Mouse (Mus musculus): ENCODE data around the gene Vegfb. TPM values are rescaled to one million over a fixed set of nuclear protein-coding genes. Genes with fewer than 3 reads are reported as not detected.
A peak's percentile ranks its signal among the peaks of the same experiment; 100 is the strongest.

Gene Vegfb
- polyA plus RNA-seq, 1 experiment from 2014 or later = 43.9 TPM

- ATAC-seq (ENCODE audit: low read depth) (peak; percentile 60), DNase-seq (ENCODE audit: low spot score) (peak; percentile 85)
- H3K27ac ChIP-seq (replicated peaks; ENCODE audit: low read depth, low read length) = peak overlapping the region; percentile 96
- no peaks in the 10 kb centered on the region for H3K9me3 ChIP-seq (ENCODE audit: control insufficient read depth, low read length)
- no peaks in the 10 kb centered on the region for H3K27me3 ChIP-seq (replicated peaks; ENCODE audit: control insufficient read depth, insufficient read depth, low read length)
- peak overlapping the region; percentile 77 for H3K9ac ChIP-seq (ENCODE audit: low read depth, low read length)
- H3K4me3 ChIP-seq (ENCODE audit: low read depth, low read length) = peak overlapping the region; percentile 63
- H3K36me3 ChIP-seq (ENCODE audit: control insufficient read depth, insufficient read depth, low read length) = peaks cover 30% of the 10 kb centered on the region
- WGBS = under 1% methylated on average over 28 of the region's 28 CpGs
- peak overlapping the region; percentile 85 for H3K4me2 ChIP-seq (ENCODE audit: low read depth, low read length)
- H3K4me1 ChIP-seq (ENCODE audit: control insufficient read depth, insufficient read depth, low read length) = peaks cover 6% of the 10 kb centered on the region; the same call in 1 of the 2 replicates
Observed at GRCm38 (mm10) chr19:6950613-6951153, 36.8 kb downstream of the Vegfb start.

- peak overlapping the region; percentile 77 for H3K9ac ChIP-seq (ENCODE audit: low read depth, low read length)
- DNase-seq (ENCODE audit: low spot score) (no peak), ATAC-seq (ENCODE audit: low read depth) (no peak)
- H3K27ac ChIP-seq (replicated peaks; ENCODE audit: low read depth, low read length) = peak overlapping the region; percentile 96
- H3K36me3 ChIP-seq (ENCODE audit: control insufficient read depth, insufficient read depth, low read length) = peaks cover 27% of the 10 kb centered on the region
- WGBS = 60% methylated on average over 5 of the region's 5 CpGs
- H3K4me3 ChIP-seq (ENCODE audit: low read depth, low read length) = peak overlapping the region; percentile 63
- no peaks in the 10 kb centered on the region for H3K9me3 ChIP-seq (ENCODE audit: control insufficient read depth, low read length)
- peak overlapping the region; percentile 85 for H3K4me2 ChIP-seq (ENCODE audit: low read depth, low read length)
- peaks cover 6% of the 10 kb centered on the region; the same call in 1 of the 2 replicates for H3K4me1 ChIP-seq (ENCODE audit: control insufficient read depth, insufficient read depth, low read length)
- H3K27me3 ChIP-seq (replicated peaks; ENCODE audit: control insufficient read depth, insufficient read depth, low read length) = no peaks in the 10 kb centered on the region
Observed at GRCm38 (mm10) chr19:6949951-6950350, 37.5 kb downstream of the Vegfb start.

DNA sequence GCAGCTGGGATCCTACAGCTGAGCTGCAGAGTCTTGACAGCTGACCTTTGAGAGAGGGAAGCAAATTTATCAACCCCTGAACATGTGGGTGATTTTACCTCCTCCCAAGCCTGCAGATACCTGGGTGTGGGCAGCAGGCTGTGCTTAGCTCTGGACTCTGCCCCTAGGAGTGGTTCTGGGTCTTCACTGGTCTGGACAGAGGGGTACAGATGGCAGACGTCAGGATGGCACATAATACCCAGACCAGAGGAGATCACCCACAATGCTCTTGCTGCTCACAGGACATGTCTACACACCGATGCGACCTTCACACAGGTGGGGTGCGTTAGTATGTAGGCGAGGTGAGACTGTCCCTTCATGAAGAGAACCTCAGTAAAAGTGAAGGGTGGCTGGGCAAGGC, 37.9 kb downstream of the Vegfb start:
- no peak overlapping the region for H3K27ac ChIP-seq (replicated peaks; ENCODE audit: low read depth, low read length)
- H3K27me3 ChIP-seq (replicated peaks; ENCODE audit: control insufficient read depth, insufficient read depth, low read length) = no peaks in the 10 kb centered on the region
- peaks cover 6% of the 10 kb centered on the region; the same call in 1 of the 2 replicates for H3K4me1 ChIP-seq (ENCODE audit: control insufficient read depth, insufficient read depth, low read length)
- peak overlapping the region; percentile 85 for H3K4me2 ChIP-seq (ENCODE audit: low read depth, low read length)
- no peak overlapping the region for H3K9ac ChIP-seq (ENCODE audit: low read depth, low read length)
- H3K36me3 ChIP-seq (ENCODE audit: control insufficient read depth, insufficient read depth, low read length) = peaks cover 23% of the 10 kb centered on the region
- DNase-seq (ENCODE audit: low spot score) = no peak
- no peak overlapping the region for H3K4me3 ChIP-seq (ENCODE audit: low read depth, low read length)
- 92% methylated on average over 5 of the region's 5 CpGs for WGBS
- ATAC-seq (ENCODE audit: low read depth) = no peak
- H3K9me3 ChIP-seq (ENCODE audit: control insufficient read depth, low read length) = no peaks in the 10 kb centered on the region

DNA sequence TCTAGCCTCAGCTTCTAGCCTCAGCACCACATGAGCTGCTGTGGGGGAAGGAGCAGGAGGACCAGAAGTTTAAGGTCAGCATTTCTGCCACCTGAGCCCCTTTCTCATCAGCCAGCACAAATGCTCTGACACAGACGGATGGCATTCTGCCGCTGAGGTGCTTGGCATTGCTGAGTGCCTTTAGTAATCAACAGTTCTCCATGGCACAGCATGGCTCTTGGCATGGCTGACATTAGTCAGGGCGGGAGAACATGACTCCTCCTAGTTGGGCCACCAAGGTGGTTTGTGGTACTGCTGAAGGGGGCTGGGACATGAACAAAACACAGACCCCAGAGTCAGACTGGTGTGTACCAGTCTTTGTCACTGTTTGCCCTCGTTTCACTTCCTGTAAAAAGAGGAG, 39.3 kb downstream of the Vegfb start:
- H3K4me3 ChIP-seq (ENCODE audit: low read depth, low read length) = no peak overlapping the region
- no peak for ATAC-seq (ENCODE audit: low read depth)
- 73% methylated on average over 4 of the region's 4 CpGs for WGBS

DNA sequence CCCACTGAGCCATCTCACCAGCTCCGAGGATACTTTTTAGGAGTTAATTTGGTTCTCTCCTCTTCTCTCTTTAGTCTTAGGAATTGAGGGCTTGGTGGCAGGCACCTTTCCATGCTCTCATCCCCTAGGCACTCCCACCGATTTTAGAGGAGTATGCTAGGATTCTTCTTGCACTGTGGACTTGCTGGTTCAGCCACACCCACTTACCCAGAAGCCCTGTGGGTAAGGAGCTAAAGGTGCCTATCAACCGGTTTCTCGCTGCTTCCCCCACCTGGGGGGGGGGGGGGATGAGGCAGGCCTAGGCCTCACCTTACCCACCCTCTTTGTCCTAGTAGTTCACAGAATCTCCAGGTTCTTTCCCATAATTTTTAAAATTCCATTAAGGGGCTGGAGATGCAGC, 39.7 kb downstream of the Vegfb start:
- no peaks in the 10 kb centered on the region for H3K27me3 ChIP-seq (replicated peaks; ENCODE audit: control insufficient read depth, insufficient read depth, low read length)
- no peak overlapping the region for H3K4me2 ChIP-seq (ENCODE audit: low read depth, low read length)
- no peak overlapping the region for H3K4me3 ChIP-seq (ENCODE audit: low read depth, low read length)
- no peak for DNase-seq (ENCODE audit: low spot score)
- peaks cover 9% of the 10 kb centered on the region for H3K4me1 ChIP-seq (ENCODE audit: control insufficient read depth, insufficient read depth, low read length)
- WGBS = 44% methylated on average over 4 of the region's 4 CpGs
- H3K9me3 ChIP-seq (ENCODE audit: control insufficient read depth, low read length) = no peaks in the 10 kb centered on the region
- no peak for ATAC-seq (ENCODE audit: low read depth)
- no peak overlapping the region for H3K9ac ChIP-seq (ENCODE audit: low read depth, low read length)
- no peak overlapping the region; the same call in 1 of the 2 replicates for H3K27ac ChIP-seq (replicated peaks; ENCODE audit: low read depth, low read length)
- H3K36me3 ChIP-seq (ENCODE audit: control insufficient read depth, insufficient read depth, low read length) = peaks cover 12% of the 10 kb centered on the region; the same call in 1 of the 2 replicates

More for the DNA sequence above, 39.3 kb downstream of the Vegfb start:
- Histone ChIP-seq H3K4me1 (ENCODE audit: control insufficient read depth, insufficient read depth, low read length) (peaks cover 6% of the 10 kb centered on the region; the same call in 1 of the 2 replicates), H3K4me2 (ENCODE audit: low read depth, low read length) (no peak overlapping the region), H3K27ac (replicated peaks; ENCODE audit: low read depth, low read length) (no peak overlapping the region; the same call in 1 of the 2 replicates), H3K9me3 (ENCODE audit: control insufficient read depth, low read length) (no peaks in the 10 kb centered on the region), H3K9ac (ENCODE audit: low read depth, low read length) (no peak overlapping the region), H3K27me3 (replicated peaks; ENCODE audit: control insufficient read depth, insufficient read depth, low read length) (no peaks in the 10 kb centered on the region), H3K36me3 (ENCODE audit: control insufficient read depth, insufficient read depth, low read length) (peaks cover 12% of the 10 kb centered on the region; the same call in 1 of the 2 replicates)
- DNase-seq (ENCODE audit: low spot score) = no peak

DNA sequence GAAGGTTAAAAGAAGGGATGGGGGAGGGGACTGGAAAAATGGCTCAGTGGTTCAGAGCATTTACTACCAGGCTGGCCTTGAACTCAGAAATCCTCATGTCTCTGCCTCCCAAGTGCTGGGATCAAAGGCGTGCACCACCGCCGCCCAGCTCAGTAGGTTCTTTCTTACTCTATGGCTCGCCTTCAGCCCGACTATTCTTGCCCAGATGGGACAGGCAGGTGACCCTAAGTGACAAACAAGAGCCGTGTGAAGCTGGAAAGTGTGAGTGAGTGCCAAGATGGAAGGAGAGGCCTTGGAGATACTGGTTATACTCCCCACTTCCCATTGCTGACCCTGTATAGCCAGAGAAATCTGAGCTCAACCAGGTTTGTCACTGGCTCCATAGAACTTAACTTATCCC, 43.7 kb downstream of the Vegfb start:
- Histone ChIP-seq H3K4me2 (ENCODE audit: low read depth, low read length) (no peak overlapping the region), H3K27ac (replicated peaks; ENCODE audit: low read depth, low read length) (no peak overlapping the region), H3K9me3 (ENCODE audit: control insufficient read depth, low read length) (no peaks in the 10 kb centered on the region), H3K27me3 (replicated peaks; ENCODE audit: control insufficient read depth, insufficient read depth, low read length) (no peaks in the 10 kb centered on the region), H3K9ac (ENCODE audit: low read depth, low read length) (no peak overlapping the region), H3K36me3 (ENCODE audit: control insufficient read depth, insufficient read depth, low read length) (peaks cover 12% of the 10 kb centered on the region; the same call in 1 of the 2 replicates), H3K4me1 (ENCODE audit: control insufficient read depth, insufficient read depth, low read length) (peaks cover 15% of the 10 kb centered on the region), H3K4me3 (ENCODE audit: low read depth, low read length) (no peak overlapping the region)
- DNase-seq (ENCODE audit: low spot score) (no peak), ATAC-seq (ENCODE audit: low read depth) (no peak)
- 97% methylated on average over 6 of the region's 6 CpGs for WGBS

GRCm38 (mm10) chr19:6942764-6943163, 44.7 kb downstream of the Vegfb start:
- Histone ChIP-seq H3K9ac (ENCODE audit: low read depth, low read length) (peak overlapping the region; percentile 87), H3K9me3 (ENCODE audit: control insufficient read depth, low read length) (no peaks in the 10 kb centered on the region), H3K4me2 (ENCODE audit: low read depth, low read length) (peak overlapping the region; percentile 99), H3K27ac (replicated peaks; ENCODE audit: low read depth, low read length) (peak overlapping the region; percentile 95), H3K36me3 (ENCODE audit: control insufficient read depth, insufficient read depth, low read length) (peaks cover 12% of the 10 kb centered on the region; the same call in 1 of the 2 replicates), H3K4me1 (ENCODE audit: control insufficient read depth, insufficient read depth, low read length) (peaks cover 15% of the 10 kb centered on the region), H3K4me3 (ENCODE audit: low read depth, low read length) (peak overlapping the region; percentile 90), H3K27me3 (replicated peaks; ENCODE audit: control insufficient read depth, insufficient read depth, low read length) (no peaks in the 10 kb centered on the region)
- 24% methylated on average over 5 of the region's 5 CpGs for WGBS
- no peak for DNase-seq (ENCODE audit: low spot score)
- ATAC-seq (ENCODE audit: low read depth) = no peak

- peak within 1 kb of the TSS; percentile 90 for H3K4me3 ChIP-seq (ENCODE audit: low read depth, low read length)
- H3K9me3 ChIP-seq (ENCODE audit: control insufficient read depth, low read length) = no peaks in the 10 kb centered on the region
- H3K9ac ChIP-seq (ENCODE audit: low read depth, low read length) = peak within 1 kb of the TSS; percentile 87
- under 1% methylated on average over 27 of the region's 27 CpGs for WGBS
- DNase-seq (ENCODE audit: low spot score) (peak; percentile 97), ATAC-seq (ENCODE audit: low read depth) (peak; percentile 93)
- H3K27me3 ChIP-seq (replicated peaks; ENCODE audit: control insufficient read depth, insufficient read depth, low read length) = no peaks in the 10 kb centered on the region
- H3K4me2 ChIP-seq (ENCODE audit: low read depth, low read length) = peak within 1 kb of the TSS; percentile 99
- peak within 1 kb of the TSS; percentile 95 for H3K27ac ChIP-seq (replicated peaks; ENCODE audit: low read depth, low read length)
- H3K4me1 ChIP-seq (ENCODE audit: control insufficient read depth, insufficient read depth, low read length) = peaks cover 15% of the 10 kb centered on the region
- peaks cover 12% of the 10 kb centered on the region; the same call in 1 of the 2 replicates for H3K36me3 ChIP-seq (ENCODE audit: control insufficient read depth, insufficient read depth, low read length)
Observed at GRCm38 (mm10) chr19:6942249-6942691, 45.2 kb downstream of the Vegfb start, which contains the start of gene Gpr137. Gene Gpr137, minus strand, starts transcription at chr19:6942480.
